Mouse (Mus musculus) liver, adult (tissue): ENCODE results near the gene Abcg8.
A peak's percentile ranks its signal among the peaks of the same experiment; 100 is the strongest.

Experiments used
- GATA4 ChIP-seq: IDR thresholded peaks from 2 replicates; pipeline ENCODE4 v1.6.1; 2014; ENCODE audit warnings: mild to moderate bottlenecking, low read length; ENCODE audit not compliant: insufficient replicate concordance

Gene Abcg8

GRCm38 (mm10) chr17:84684284-84684683 is 8.2 kb downstream of the Abcg8 start:
- TF ChIP-seq GATA4: no peak

GRCm38 (mm10) chr17:84685286-84685685 is 9.2 kb downstream of the Abcg8 start:
- no peak for TF ChIP-seq GATA4

GRCm38 (mm10) chr17:84687994-84688393 is 11.9 kb downstream of the Abcg8 start:
- TF ChIP-seq GATA4: no peak

- TF ChIP-seq GATA4: no peak; the same call in 1 of the 2 replicates
Measured at GRCm38 (mm10) chr17:84688834-84689233, 12.7 kb downstream of the Abcg8 start.

GRCm38 (mm10) chr17:84689316-84689715 is 13.2 kb downstream of the Abcg8 start:
- TF ChIP-seq GATA4: no peak; the same call in 1 of the 2 replicates

- TF ChIP-seq GATA4: no peak
Measured at GRCm38 (mm10) chr17:84690111-84690510, 14.0 kb downstream of the Abcg8 start.

GRCm38 (mm10) chr17:84693741-84694140 is 17.6 kb downstream of the Abcg8 start:
- TF ChIP-seq GATA4: peak; percentile 41; the same call in 1 of the 2 replicates

- no peak for TF ChIP-seq GATA4
Measured at GRCm38 (mm10) chr17:84696537-84696936, 20.4 kb downstream of the Abcg8 start.

GRCm38 (mm10) chr17:84698727-84699126 is 22.6 kb downstream of the Abcg8 start:
- no peak for TF ChIP-seq GATA4

GRCm38 (mm10) chr17:84707407-84707806 is 31.3 kb downstream of the Abcg8 start:
- TF ChIP-seq GATA4: no peak

- TF ChIP-seq GATA4: no peak
Measured at GRCm38 (mm10) chr17:84708818-84709217, 32.7 kb downstream of the Abcg8 start.

- TF ChIP-seq GATA4: no peak
Measured at GRCm38 (mm10) chr17:84709403-84709851, 33.3 kb downstream of the Abcg8 start.

GRCm38 (mm10) chr17:84713563-84714164 is 37.6 kb downstream of the Abcg8 start:
- no peak for TF ChIP-seq GATA4

- no peak for TF ChIP-seq GATA4
Measured at GRCm38 (mm10) chr17:84714930-84715329, 38.8 kb downstream of the Abcg8 start.

- no peak for TF ChIP-seq GATA4
Measured at GRCm38 (mm10) chr17:84716252-84716872, 40.3 kb downstream of the Abcg8 start.

GRCm38 (mm10) chr17:84717416-84717815 is 41.3 kb downstream of the Abcg8 start:
- no peak for TF ChIP-seq GATA4

- no peak for TF ChIP-seq GATA4
Measured at GRCm38 (mm10) chr17:84719105-84719504, 43.0 kb downstream of the Abcg8 start.
